Mouse (Mus musculus) bone marrow, adult 2 months (tissue): ENCODE results near the gene Esrrg. TPM values are rescaled to one million over a fixed set of nuclear protein-coding genes. Genes with fewer than 3 reads are reported as not detected.

Source experiments
- H3K27ac ChIP-seq: fragments of 200-500 bp; 2 replicates; pipeline ENCODE4 v1.5.1; 2012; ENCODE audit warnings: low read depth, mild to moderate bottlenecking, control low read depth, inconsistent platforms, low read length; ENCODE audit not compliant: control insufficient read depth, poor library complexity, insufficient read depth
- H3K4me1 ChIP-seq: fragments of 200-500 bp; 2 replicates; pipeline ENCODE4 v1.6.1; 2011; ENCODE audit warnings: low read length; ENCODE audit not compliant: control insufficient read depth, insufficient read depth
- H3K4me3 ChIP-seq: fragments of 200-500 bp; replicated peaks from 2 replicates; pipeline ENCODE3; 2011; ENCODE audit warnings: mild to moderate bottlenecking, low read depth, low read length, control low read depth; ENCODE audit not compliant: control insufficient read depth
- CTCF ChIP-seq: fragments of 200-500 bp; IDR thresholded peaks from 2 replicates; pipeline ENCODE4 v1.5.1; 2011; ENCODE audit warnings: low read length, control low read depth; ENCODE audit not compliant: control insufficient read depth, insufficient read depth
- POLR2A ChIP-seq: fragments of 200-500 bp; IDR thresholded peaks from 2 replicates; pipeline ENCODE4 v1.6.1; 2011; ENCODE audit warnings: low read depth, mild to moderate bottlenecking, control low read depth, low read length, borderline replicate concordance; ENCODE audit not compliant: control insufficient read depth
- WGBS: fragments of 180-500 bp; shearing (Covaris S2); methylation state at CpG from one replicate; pipeline ENCODE4 v1.1.7; 2018; 5-methylcytosine and 5-hydroxymethylcytosine counted together
- polyA plus RNA-seq: library from polyadenylated mRNA; stranded (reverse); fragments of >200 nt; gene quantifications from 2 replicates; pipeline ENCODE4 v1.2.4, GENCODE M21; 2011; ENCODE audit warnings: low replicate concordance; ENCODE audit not compliant: missing spikeins, insufficient read depth, insufficient read length

Gene Esrrg
- polyA plus RNA-seq, 1 experiment, result not detected

- no peak overlapping the region for H3K4me3 ChIP-seq
- H3K4me1 ChIP-seq, result no peaks in the 10 kb centered on the region
- H3K27ac ChIP-seq, result no peak overlapping the region
- WGBS, result 33% methylated on average over 3 of the region's 3 CpGs
- TF ChIP-seq CTCF, result no peak
- TF ChIP-seq POLR2A, result no peak
These were observed 299.3 kb downstream of the Esrrg start for GRCm38 (mm10) chr1:187907871-187908270.

DNA sequence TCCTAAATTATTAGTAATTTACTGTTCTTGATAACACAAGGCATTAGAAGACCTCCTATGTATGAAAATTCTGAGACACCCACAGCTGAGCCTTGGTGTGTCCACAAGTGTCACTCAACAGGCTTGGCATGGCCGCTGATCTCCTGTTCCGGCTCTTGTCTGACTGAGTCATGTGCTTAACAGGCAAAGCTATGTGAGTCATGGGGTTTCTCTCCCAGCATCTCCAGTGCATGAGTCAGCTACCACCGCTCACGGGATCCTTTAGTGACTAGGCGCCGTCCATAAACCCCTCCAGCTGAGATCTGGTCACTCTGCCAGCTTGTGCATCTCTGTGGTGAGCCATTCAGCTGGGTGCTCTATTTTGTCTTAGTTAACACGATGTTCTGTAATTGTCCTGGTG lies 302.1 kb downstream of the Esrrg start:
- Histone ChIP-seq H3K27ac (no peak overlapping the region), H3K4me1 (no peaks in the 10 kb centered on the region), H3K4me3 (no peak overlapping the region)
- TF ChIP-seq POLR2A (no peak), CTCF (no peak)
- 69% methylated on average over 7 of the region's 7 CpGs for WGBS

GRCm38 (mm10) chr1:187911201-187911600 lies 302.6 kb downstream of the Esrrg start:
- H3K4me3 ChIP-seq, result no peak overlapping the region
- WGBS, result 77% methylated on average over 6 of the region's 6 CpGs
- no peaks in the 10 kb centered on the region for H3K4me1 ChIP-seq
- TF ChIP-seq CTCF (no peak), POLR2A (no peak)
- H3K27ac ChIP-seq, result no peak overlapping the region

DNA sequence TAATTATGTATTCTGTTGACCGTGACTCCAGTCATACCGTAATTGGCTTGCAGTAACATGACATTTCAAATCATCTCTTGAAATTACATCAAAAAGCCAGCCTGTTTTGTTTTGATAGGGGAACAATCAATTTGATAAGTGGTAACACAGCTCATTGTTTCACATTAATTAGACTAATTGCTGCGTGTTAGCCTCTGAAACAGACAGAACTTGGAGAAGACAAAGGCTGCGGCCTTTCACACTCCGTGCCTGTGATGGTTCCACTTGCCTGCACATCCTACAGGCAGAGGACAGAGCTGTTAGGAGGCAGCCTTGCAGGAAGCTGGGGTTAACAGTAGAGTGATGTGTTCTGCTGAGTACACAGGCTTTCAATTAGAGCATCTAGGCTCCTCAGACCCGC lies 309.7 kb downstream of the Esrrg start:
- no peaks in the 10 kb centered on the region for H3K4me1 ChIP-seq
- TF ChIP-seq CTCF (no peak), POLR2A (no peak)
- 80% methylated on average over 6 of the region's 6 CpGs for WGBS

GRCm38 (mm10) chr1:187918939-187919338 lies 310.3 kb downstream of the Esrrg start:
- WGBS, result 81% methylated on average over 4 of the region's 4 CpGs
- no peak overlapping the region for H3K27ac ChIP-seq
- TF ChIP-seq CTCF (no peak), POLR2A (no peak)
- H3K4me3 ChIP-seq, result no peak overlapping the region
- no peaks in the 10 kb centered on the region for H3K4me1 ChIP-seq

More for the DNA sequence above, 309.7 kb downstream of the Esrrg start:
- Histone ChIP-seq H3K4me3 (no peak overlapping the region), H3K27ac (no peak overlapping the region)

DNA sequence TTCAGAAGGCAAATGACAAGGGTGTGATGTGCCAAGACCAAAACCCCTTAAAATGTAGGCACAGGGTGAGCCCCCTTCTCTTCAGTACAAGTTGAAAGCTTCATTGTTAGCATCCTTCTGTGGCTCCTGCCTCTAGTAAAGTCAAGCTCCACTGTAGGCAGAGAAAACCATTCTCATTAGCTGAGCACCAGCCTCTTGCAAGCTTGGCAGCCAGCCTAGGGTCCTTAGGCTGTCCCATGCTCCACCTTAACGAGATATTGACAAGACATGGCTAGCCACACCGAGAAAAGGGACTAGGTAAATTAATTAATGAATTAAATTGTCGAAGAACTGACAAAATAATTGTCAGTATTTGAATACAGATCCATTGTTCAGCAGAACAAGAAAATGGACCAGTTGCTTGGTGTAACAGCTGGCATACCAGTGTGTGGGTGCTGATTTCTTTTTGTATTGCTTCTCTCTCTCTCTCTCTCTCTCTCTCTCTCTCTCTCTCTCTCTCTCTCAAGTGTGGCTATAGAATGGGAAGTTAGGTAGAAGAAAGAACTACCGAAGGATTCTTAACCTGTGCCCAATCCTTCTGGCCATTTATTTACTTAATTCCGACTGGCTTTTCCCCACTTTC lies 311.7 kb downstream of the Esrrg start:
- TF ChIP-seq CTCF (no peak), POLR2A (no peak)
- Histone ChIP-seq H3K27ac (no peak overlapping the region), H3K4me1 (no peaks in the 10 kb centered on the region), H3K4me3 (no peak overlapping the region)
- WGBS, result 66% methylated on average over 5 of the region's 5 CpGs

DNA sequence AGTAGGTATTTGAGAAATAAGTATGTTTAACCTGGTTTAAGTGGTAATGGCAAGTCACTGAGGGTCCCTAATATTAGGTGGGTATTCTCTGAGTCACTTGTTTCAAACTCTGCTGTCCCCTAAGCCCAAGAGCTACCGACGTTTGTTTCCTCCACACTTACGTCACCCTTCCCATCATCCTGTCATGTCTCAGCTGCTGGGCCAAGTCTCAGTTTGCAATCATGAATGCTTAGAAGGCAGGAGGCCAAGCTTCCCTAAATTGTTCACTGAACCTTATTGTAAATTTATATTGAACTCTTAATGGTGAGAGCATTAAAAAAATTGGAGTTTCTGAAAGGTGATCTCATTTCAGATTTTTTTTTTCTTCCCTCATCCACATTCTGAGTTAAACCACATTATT lies 322.6 kb downstream of the Esrrg start:
- H3K4me1 ChIP-seq, result no peaks in the 10 kb centered on the region
- 48% methylated on average over 3 of the region's 3 CpGs for WGBS
- no peak overlapping the region for H3K27ac ChIP-seq
- TF ChIP-seq POLR2A (no peak), CTCF (no peak)
- H3K4me3 ChIP-seq, result no peak overlapping the region

DNA sequence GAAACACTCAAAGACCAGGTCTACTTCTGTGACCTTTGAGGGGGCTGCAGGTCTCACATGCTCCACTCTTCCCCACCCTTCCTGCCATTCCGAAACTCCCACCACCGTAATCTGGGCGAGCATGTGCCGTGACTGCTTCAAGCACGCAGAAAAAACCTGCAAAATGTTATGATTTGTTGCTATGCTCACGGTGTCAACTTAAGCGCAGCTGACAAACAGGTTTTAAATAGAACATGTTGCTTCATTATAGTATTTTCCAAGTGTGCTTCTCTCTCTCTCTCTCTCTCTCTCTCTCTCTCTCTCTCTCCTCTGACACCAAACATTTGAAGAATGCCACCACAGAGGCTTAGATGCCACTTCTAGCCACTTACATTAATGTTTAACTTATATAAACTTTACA lies 330.1 kb downstream of the Esrrg start:
- Histone ChIP-seq H3K4me1 (no peaks in the 10 kb centered on the region; the same call in 1 of the 2 replicates), H3K27ac (no peak overlapping the region), H3K4me3 (no peak overlapping the region)
- TF ChIP-seq CTCF (no peak), POLR2A (no peak)
- WGBS, result 86% methylated on average over 7 of the region's 7 CpGs

GRCm38 (mm10) chr1:187939078-187939477 lies 330.5 kb downstream of the Esrrg start:
- Histone ChIP-seq H3K4me3 (no peak overlapping the region), H3K4me1 (no peaks in the 10 kb centered on the region; the same call in 1 of the 2 replicates), H3K27ac (no peak overlapping the region)
- TF ChIP-seq CTCF, result no peak
- no peak for TF ChIP-seq POLR2A
- WGBS, result 72% methylated on average over 4 of the region's 4 CpGs
